Mouse (Mus musculus): Measurements from ENCODE around the gene Gm20388.

GRCm38 (mm10) chr8:123625717-123626116, 3715.1 kb downstream of the Gm20388 start:
- no peak for TF ChIP-seq POLR2A (IDR thresholded peaks at IDR 0.05; ENCODE audit: insufficient read depth, low read length)
- TF ChIP-seq CTCF (IDR thresholded peaks at IDR 0.05; ENCODE audit: low read depth, low read length): no peak

Data from ES-Bruce4 (cell line).